Mouse (Mus musculus): ENCODE measurements around the gene Plod2.

GRCm38 (mm10) chr9:92599940-92600538 is 58.0 kb downstream of the Plod2 start:
- no peak for TF ChIP-seq POLR2A (IDR thresholded peaks at IDR 0.05; ENCODE audit: control insufficient read depth in 1 of 2, insufficient read depth in 1 of 2, low read depth in 1 of 2, low read length in 2 of 2, poor library complexity in 1 of 2)
- TF ChIP-seq CTCF (IDR thresholded peaks at IDR 0.05 in 2 of 3, conservative IDR thresholded peaks at IDR 0.05 in 1 of 3; ENCODE audit: control insufficient read depth in 1 of 3, insufficient read depth in 1 of 3, low read depth in 2 of 3, low read length in 3 of 3, poor library complexity in 1 of 3, severe bottlenecking in 1 of 3): no peak
- TF ChIP-seq RCOR1 (IDR thresholded peaks at IDR 0.05; ENCODE audit: low read depth, low read length): no peak
- no peak for TF ChIP-seq POLR2AphosphoS2 (IDR thresholded peaks at IDR 0.05; ENCODE audit: low read length)
- TF ChIP-seq ELF1 (IDR thresholded peaks at IDR 0.05; ENCODE audit: low read depth, low read length): no peak
- no peak for TF ChIP-seq EP300 (IDR thresholded peaks at IDR 0.05; ENCODE audit: low read depth in 1 of 2, low read length in 2 of 2)
- TF ChIP-seq GATA1 (IDR thresholded peaks at IDR 0.05; ENCODE audit: low read depth, low read length): no peak
- no peak for TF ChIP-seq MAFK (IDR thresholded peaks at IDR 0.05; ENCODE audit: borderline replicate concordance, low read depth, low read length)
- TF ChIP-seq HCFC1 (IDR thresholded peaks at IDR 0.05; ENCODE audit: low read depth, low read length): no peak
- no peak for TF ChIP-seq UBTF (IDR thresholded peaks at IDR 0.05; ENCODE audit: borderline replicate concordance, insufficient read depth, low read depth, low read length)
